Mouse (Mus musculus) E14TG2a.4 (cell line): ENCODE results near the gene 1500011B03Rik.
"Not testable (repeated sequence)": the region's sequence is repeated elsewhere in the genome, so short reads cannot be mapped to it uniquely, and the experiment has no call there.

Source experiments
- CTCF ChIP-seq: conservative IDR thresholded peaks from 2 replicates; pipeline ENCODE4 v1.5.1; 2014; ENCODE audit warnings: low read length
- POU5F1 ChIP-seq: IDR thresholded peaks from 2 replicates; pipeline ENCODE4 v1.6.1; 2014; ENCODE audit warnings: low read length, borderline replicate concordance

- TF ChIP-seq CTCF, POU5F1: not testable (repeated sequence)
These were observed 30.1 kb upstream of the 1500011B03Rik start, which contains the start of gene 4930519G04Rik for GRCm38 (mm10) chr5:114853364-114853763.
